Mouse (Mus musculus) neural tube, embryonic 14.5 days (tissue): ENCODE data around the gene Gfi1b. TPM values are rescaled to one million over a fixed set of nuclear protein-coding genes. Genes with fewer than 3 reads are reported as not detected.

Source experiments
- ATAC-seq: fragments of 200-750 bp; cut with Nextera tagmentation; 2 replicates; pipeline ENCODE4 v1.8.0; 2017; ENCODE audit warnings: low read depth, mild to moderate bottlenecking, moderate TSS enrichment, moderate library complexity
- H3K27ac ChIP-seq: fragments of 300-500 bp; sonication (generic); 2 replicates; pipeline ENCODE4 v1.5.1; 2014; ENCODE audit warnings: low read depth, mild to moderate bottlenecking, control low read depth, low read length, moderate library complexity, mixed read lengths
- H3K27me3 ChIP-seq: fragments of 300-500 bp; sonication (generic); 2 replicates; pipeline ENCODE4 v1.6.1; 2014; ENCODE audit warnings: low read length; ENCODE audit not compliant: control insufficient read depth, insufficient read depth
- H3K36me3 ChIP-seq: fragments of 300-500 bp; sonication (generic); 2 replicates; pipeline ENCODE4 v1.6.1; 2014; ENCODE audit warnings: low read length, mixed read lengths; ENCODE audit not compliant: control insufficient read depth, insufficient read depth
- H3K4me1 ChIP-seq: fragments of 300-500 bp; sonication (generic); 2 replicates; pipeline ENCODE4 v1.6.1; 2014; ENCODE audit warnings: low read length; ENCODE audit not compliant: control insufficient read depth, insufficient read depth
- H3K4me2 ChIP-seq: fragments of 300-500 bp; sonication (generic); 2 replicates; pipeline ENCODE4 v1.6.1; 2014; ENCODE audit warnings: mild to moderate bottlenecking, low read depth, low read length, control low read depth
- H3K4me3 ChIP-seq: fragments of 300-500 bp; sonication (generic); 2 replicates; pipeline ENCODE4 v1.5.1; 2014; ENCODE audit warnings: low read depth, low read length, control low read depth, mixed read lengths
- H3K9ac ChIP-seq: fragments of 300-500 bp; sonication (generic); replicated peaks from 2 replicates; pipeline ENCODE4 v1.6.1; 2014; ENCODE audit warnings: low read depth, mild to moderate bottlenecking, control low read depth, low read length, mixed read lengths
- H3K9me3 ChIP-seq: fragments of 300-500 bp; sonication (generic); 2 replicates; pipeline ENCODE4 v1.6.1; 2016; ENCODE audit warnings: low read length; ENCODE audit not compliant: control insufficient read depth
- WGBS: fragments of 180-500 bp; shearing (Covaris S2); extraction: QIAGEN DNeasy Blood & Tissue Kit; methylation state at CpG from one replicate; pipeline ENCODE4 v1.1.7; 2014; 5-methylcytosine and 5-hydroxymethylcytosine counted together
- polyA plus RNA-seq: library from polyadenylated mRNA; unstranded; fragments of >200 nt; fragmentation: Nextera tagmentation; extraction: Ambion mirVana; gene quantifications from 2 replicates; pipeline ENCODE4 v1.2.1, GENCODE M21; 2014

Gene Gfi1b
- polyA plus RNA-seq, 1 experiment from 2014 or later = not detected

GRCm38 (mm10) chr2:28632626-28633025, 10.8 kb upstream of the Gfi1b start:
- ATAC-seq = no peak
- H3K9ac ChIP-seq = no peak overlapping the region
- no peak overlapping the region for H3K27ac ChIP-seq
- no peak overlapping the region for H3K4me3 ChIP-seq
- peaks cover 5% of the 10 kb centered on the region; the same call in 1 of the 2 replicates for H3K4me1 ChIP-seq
- H3K27me3 ChIP-seq = no peaks in the 10 kb centered on the region
- H3K36me3 ChIP-seq = no peaks in the 10 kb centered on the region
- 54% methylated on average over 1 of the region's 1 CpGs for WGBS
- H3K4me2 ChIP-seq = no peak overlapping the region
- no peaks in the 10 kb centered on the region for H3K9me3 ChIP-seq

GRCm38 (mm10) chr2:28629911-28630381, 8.2 kb upstream of the Gfi1b start:
- Histone ChIP-seq H3K27ac (no peak overlapping the region), H3K9ac (no peak overlapping the region), H3K9me3 (no peaks in the 10 kb centered on the region), H3K4me2 (no peak overlapping the region), H3K4me3 (no peak overlapping the region), H3K4me1 (peaks cover 5% of the 10 kb centered on the region; the same call in 1 of the 2 replicates), H3K27me3 (no peaks in the 10 kb centered on the region), H3K36me3 (no peaks in the 10 kb centered on the region)
- ATAC-seq = no peak
- 15% methylated on average over 4 of the region's 4 CpGs for WGBS

- H3K9me3 ChIP-seq = no peaks in the 10 kb centered on the region
- no peak for ATAC-seq
- H3K4me1 ChIP-seq = peaks cover 5% of the 10 kb centered on the region; the same call in 1 of the 2 replicates
- no peak overlapping the region for H3K9ac ChIP-seq
- no peak overlapping the region for H3K27ac ChIP-seq
- H3K4me3 ChIP-seq = no peak overlapping the region
- H3K4me2 ChIP-seq = no peak overlapping the region
- no peaks in the 10 kb centered on the region for H3K27me3 ChIP-seq
- 73% methylated on average over 2 of the region's 2 CpGs for WGBS
- no peaks in the 10 kb centered on the region for H3K36me3 ChIP-seq
Measured at GRCm38 (mm10) chr2:28628053-28628452, 6.3 kb upstream of the Gfi1b start.

- Histone ChIP-seq H3K4me2 (no peak overlapping the region), H3K27me3 (0 out of 2 replicates have a peak, but pooled peaks cover under 1% of the 10 kb centered on the region), H3K36me3 (no peaks in the 10 kb centered on the region), H3K4me3 (no peak overlapping the region), H3K4me1 (peaks cover 5% of the 10 kb centered on the region; the same call in 1 of the 2 replicates), H3K9me3 (no peaks in the 10 kb centered on the region), H3K9ac (no peak overlapping the region), H3K27ac (no peak overlapping the region)
- 78% methylated on average over 3 of the region's 3 CpGs for WGBS
- ATAC-seq = no peak
Measured at GRCm38 (mm10) chr2:28626038-28626437, 4.3 kb upstream of the Gfi1b start.

GRCm38 (mm10) chr2:28624870-28625269, 3.1 kb upstream of the Gfi1b start:
- Histone ChIP-seq H3K4me2 (no peak overlapping the region), H3K36me3 (no peaks in the 10 kb centered on the region), H3K4me3 (no peak overlapping the region), H3K9ac (no peak overlapping the region), H3K9me3 (no peaks in the 10 kb centered on the region), H3K27ac (no peak overlapping the region), H3K27me3 (peaks cover 7% of the 10 kb centered on the region; the same call in 1 of the 2 replicates), H3K4me1 (peaks cover 5% of the 10 kb centered on the region; the same call in 1 of the 2 replicates)
- ATAC-seq = no peak
- WGBS = 93% methylated on average over 3 of the region's 3 CpGs

- Histone ChIP-seq H3K4me2 (no peak overlapping the region), H3K4me3 (no peak overlapping the region)
Measured at GRCm38 (mm10) chr2:28622521-28623124, 841 bp upstream of the Gfi1b start.

GRCm38 (mm10) chr2:28621111-28621510, 671 bp downstream of the Gfi1b start:
- H3K27ac ChIP-seq = no peak overlapping the region
- 26% methylated on average over 2 of the region's 2 CpGs for WGBS
- no peak overlapping the region for H3K9ac ChIP-seq
- no peaks in the 10 kb centered on the region for H3K4me1 ChIP-seq
- H3K4me2 ChIP-seq = no peak overlapping the region
- H3K4me3 ChIP-seq = no peak overlapping the region
- peaks cover 7% of the 10 kb centered on the region; the same call in 1 of the 2 replicates for H3K27me3 ChIP-seq
- no peaks in the 10 kb centered on the region for H3K36me3 ChIP-seq
- no peaks in the 10 kb centered on the region for H3K9me3 ChIP-seq
- no peak for ATAC-seq

More at GRCm38 (mm10) chr2:28622521-28623124, 841 bp upstream of the Gfi1b start:
- no peak for ATAC-seq
- no peaks in the 10 kb centered on the region for H3K4me1 ChIP-seq
- H3K9me3 ChIP-seq = no peaks in the 10 kb centered on the region
- H3K9ac ChIP-seq = no peak overlapping the region
- peaks cover 7% of the 10 kb centered on the region; the same call in 1 of the 2 replicates for H3K27me3 ChIP-seq
- no peak overlapping the region for H3K27ac ChIP-seq
- WGBS = 25% methylated on average over 10 of the region's 10 CpGs
- no peaks in the 10 kb centered on the region for H3K36me3 ChIP-seq

GRCm38 (mm10) chr2:28620522-28620921, 1.3 kb downstream of the Gfi1b start:
- Histone ChIP-seq H3K9ac (no peak overlapping the region), H3K9me3 (no peaks in the 10 kb centered on the region), H3K27me3 (peaks cover 7% of the 10 kb centered on the region; the same call in 1 of the 2 replicates), H3K4me3 (no peak overlapping the region), H3K36me3 (no peaks in the 10 kb centered on the region), H3K4me2 (no peak overlapping the region), H3K4me1 (no peaks in the 10 kb centered on the region), H3K27ac (no peak overlapping the region)
- no peak for ATAC-seq
- 66% methylated on average over 10 of the region's 10 CpGs for WGBS

GRCm38 (mm10) chr2:28619369-28619768, 2.4 kb downstream of the Gfi1b start:
- H3K4me2 ChIP-seq = no peak overlapping the region
- H3K9me3 ChIP-seq = no peaks in the 10 kb centered on the region
- no peak overlapping the region for H3K9ac ChIP-seq
- ATAC-seq = no peak
- H3K27me3 ChIP-seq = peaks cover 7% of the 10 kb centered on the region; the same call in 1 of the 2 replicates
- 95% methylated on average over 6 of the region's 6 CpGs for WGBS
- no peak overlapping the region for H3K4me3 ChIP-seq
- no peaks in the 10 kb centered on the region for H3K36me3 ChIP-seq
- no peak overlapping the region for H3K27ac ChIP-seq
- no peaks in the 10 kb centered on the region for H3K4me1 ChIP-seq
